Mouse (Mus musculus): Measurements from ENCODE around the gene Pithd1. TPM values are rescaled to one million over a fixed set of nuclear protein-coding genes. Genes with fewer than 3 reads are reported as not detected.

Pithd1 gene
- polyA plus RNA-seq, 2 experiments, result 50.2 to 52.6 TPM

GRCm38 (mm10) chr4:135950365-135950764 is 36.7 kb downstream of the Pithd1 start:
- peaks cover 35% of the 10 kb centered on the region for H3K36me3 ChIP-seq (ENCODE audit: control insufficient read depth, insufficient read depth, low read length)
- H3K4me2 ChIP-seq (replicated peaks; ENCODE audit: low read depth, low read length, severe bottlenecking), result no peak overlapping the region
- DNase-seq (ENCODE audit: low spot score) (no peak), ATAC-seq (ENCODE audit: low FRiP score, low read depth) (no peak)
- no peak overlapping the region for H3K4me3 ChIP-seq (replicated peaks; ENCODE audit: low read length)
- no peak for TF ChIP-seq POLR2A (IDR thresholded peaks at IDR 0.05; ENCODE audit: borderline replicate concordance, extremely low read depth, insufficient read depth, insufficient read length)
- no peak overlapping the region for H3K9ac ChIP-seq (ENCODE audit: low read depth, low read length, severe bottlenecking)
- H3K4me1 ChIP-seq (ENCODE audit: control insufficient read depth, insufficient read depth, low read length), result peaks cover 9% of the 10 kb centered on the region; the same call in 1 of the 2 replicates
- no peak overlapping the region for H3K27ac ChIP-seq (replicated peaks; ENCODE audit: low read depth, low read length)
- 87% methylated on average over 6 of the region's 6 CpGs for WGBS
- no peaks in the 10 kb centered on the region for H3K9me3 ChIP-seq (ENCODE audit: control insufficient read depth, low read length)
- no peaks in the 10 kb centered on the region for H3K27me3 ChIP-seq (ENCODE audit: control insufficient read depth, insufficient read depth, low read length)

DNA sequence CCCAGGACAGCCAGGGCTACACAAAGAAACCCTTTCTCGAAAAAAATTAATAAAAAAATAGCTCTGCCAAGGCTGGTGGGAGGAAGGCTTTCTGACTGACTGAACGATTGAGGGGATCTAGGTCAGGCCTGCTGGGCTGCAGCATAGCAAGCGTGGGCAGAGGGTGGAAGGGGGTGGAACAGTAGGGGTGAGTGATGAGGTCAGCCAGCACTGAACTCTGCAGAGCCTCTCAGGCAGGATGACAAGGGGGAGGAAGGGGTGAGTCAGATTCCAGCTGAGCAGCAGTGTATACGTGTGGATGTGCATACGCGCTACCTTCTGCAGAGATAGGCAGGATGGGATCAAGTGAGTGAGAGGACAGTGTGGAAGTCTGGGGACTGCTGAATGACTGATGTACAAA is 37.2 kb downstream of the Pithd1 start:
- Histone ChIP-seq H3K27ac (replicated peaks; ENCODE audit: low read depth, low read length) (no peak overlapping the region), H3K4me2 (replicated peaks; ENCODE audit: low read depth, low read length, severe bottlenecking) (no peak overlapping the region), H3K4me1 (ENCODE audit: control insufficient read depth, insufficient read depth, low read length) (peaks cover 9% of the 10 kb centered on the region; the same call in 1 of the 2 replicates), H3K36me3 (ENCODE audit: control insufficient read depth, insufficient read depth, low read length) (peaks cover 32% of the 10 kb centered on the region), H3K27me3 (ENCODE audit: control insufficient read depth, insufficient read depth, low read length) (no peaks in the 10 kb centered on the region), H3K4me3 (replicated peaks; ENCODE audit: low read length) (no peak overlapping the region), H3K9me3 (ENCODE audit: control insufficient read depth, low read length) (no peaks in the 10 kb centered on the region), H3K9ac (ENCODE audit: low read depth, low read length, severe bottlenecking) (no peak overlapping the region)
- ATAC-seq (ENCODE audit: low FRiP score, low read depth) (no peak), DNase-seq (ENCODE audit: low spot score) (no peak)
- no peak for TF ChIP-seq POLR2A (IDR thresholded peaks at IDR 0.05; ENCODE audit: borderline replicate concordance, extremely low read depth, insufficient read depth, insufficient read length)
- 73% methylated on average over 6 of the region's 6 CpGs for WGBS

- H3K36me3 ChIP-seq (ENCODE audit: control insufficient read depth, insufficient read depth, low read length), result peaks cover 28% of the 10 kb centered on the region
Measured at GRCm38 (mm10) chr4:135949475-135949874, 37.6 kb downstream of the Pithd1 start.

GRCm38 (mm10) chr4:135948142-135948541 is 38.9 kb downstream of the Pithd1 start:
- Histone ChIP-seq H3K27me3 (ENCODE audit: control insufficient read depth, insufficient read depth, low read length) (no peaks in the 10 kb centered on the region), H3K4me3 (replicated peaks; ENCODE audit: low read length) (no peak overlapping the region), H3K9ac (ENCODE audit: low read depth, low read length, severe bottlenecking) (no peak overlapping the region), H3K4me2 (replicated peaks; ENCODE audit: low read depth, low read length, severe bottlenecking) (no peak overlapping the region), H3K36me3 (ENCODE audit: control insufficient read depth, insufficient read depth, low read length) (peaks cover 23% of the 10 kb centered on the region), H3K9me3 (ENCODE audit: control insufficient read depth, low read length) (no peaks in the 10 kb centered on the region), H3K27ac (replicated peaks; ENCODE audit: low read depth, low read length) (no peak overlapping the region), H3K4me1 (ENCODE audit: control insufficient read depth, insufficient read depth, low read length) (peaks cover 9% of the 10 kb centered on the region; the same call in 1 of the 2 replicates)
- DNase-seq (ENCODE audit: low spot score), result no peak
- 91% methylated on average over 8 of the region's 8 CpGs for WGBS
- ATAC-seq (ENCODE audit: low FRiP score, low read depth), result no peak
- TF ChIP-seq POLR2A (IDR thresholded peaks at IDR 0.05; ENCODE audit: borderline replicate concordance, extremely low read depth, insufficient read depth, insufficient read length), result no peak

More at GRCm38 (mm10) chr4:135949475-135949874, 37.6 kb downstream of the Pithd1 start:
- Histone ChIP-seq H3K27ac (replicated peaks; ENCODE audit: low read depth, low read length) (no peak overlapping the region), H3K4me3 (replicated peaks; ENCODE audit: low read length) (no peak overlapping the region), H3K4me2 (replicated peaks; ENCODE audit: low read depth, low read length, severe bottlenecking) (no peak overlapping the region), H3K9me3 (ENCODE audit: control insufficient read depth, low read length) (no peaks in the 10 kb centered on the region), H3K27me3 (ENCODE audit: control insufficient read depth, insufficient read depth, low read length) (no peaks in the 10 kb centered on the region), H3K4me1 (ENCODE audit: control insufficient read depth, insufficient read depth, low read length) (peaks cover 9% of the 10 kb centered on the region; the same call in 1 of the 2 replicates), H3K9ac (ENCODE audit: low read depth, low read length, severe bottlenecking) (no peak overlapping the region)
- 89% methylated on average over 10 of the region's 10 CpGs for WGBS
- TF ChIP-seq POLR2A (IDR thresholded peaks at IDR 0.05; ENCODE audit: borderline replicate concordance, extremely low read depth, insufficient read depth, insufficient read length), result no peak
- no peak for ATAC-seq (ENCODE audit: low FRiP score, low read depth)
- DNase-seq (ENCODE audit: low spot score), result no peak

- Histone ChIP-seq H3K27ac (replicated peaks; ENCODE audit: low read depth, low read length) (peak overlapping the region; percentile 34; the same call in 1 of the 2 replicates), H3K27me3 (ENCODE audit: control insufficient read depth, insufficient read depth, low read length) (no peaks in the 10 kb centered on the region), H3K9ac (ENCODE audit: low read depth, low read length, severe bottlenecking) (peak overlapping the region; percentile 71), H3K36me3 (ENCODE audit: control insufficient read depth, insufficient read depth, low read length) (peaks cover 13% of the 10 kb centered on the region), H3K4me3 (replicated peaks; ENCODE audit: low read length) (peak overlapping the region; percentile 79), H3K4me2 (replicated peaks; ENCODE audit: low read depth, low read length, severe bottlenecking) (peak overlapping the region; percentile 54), H3K4me1 (ENCODE audit: control insufficient read depth, insufficient read depth, low read length) (peaks cover 9% of the 10 kb centered on the region; the same call in 1 of the 2 replicates), H3K9me3 (ENCODE audit: control insufficient read depth, low read length) (no peaks in the 10 kb centered on the region)
- DNase-seq (ENCODE audit: low spot score) (no peak), ATAC-seq (ENCODE audit: low FRiP score, low read depth) (0 out of 2 replicates have a peak, but pooled peaks have one; percentile 12)
- TF ChIP-seq POLR2A (IDR thresholded peaks at IDR 0.05; ENCODE audit: borderline replicate concordance, extremely low read depth, insufficient read depth, insufficient read length), result no peak
- 2% methylated on average over 28 of the region's 28 CpGs for WGBS
Measured at GRCm38 (mm10) chr4:135946659-135947301, 40.3 kb downstream of the Pithd1 start.

Data from limb, embryonic 14.5 days (tissue).